Mouse (Mus musculus): ENCODE measurements around the gene Hoxd4.

Hoxd4 gene

DNA sequence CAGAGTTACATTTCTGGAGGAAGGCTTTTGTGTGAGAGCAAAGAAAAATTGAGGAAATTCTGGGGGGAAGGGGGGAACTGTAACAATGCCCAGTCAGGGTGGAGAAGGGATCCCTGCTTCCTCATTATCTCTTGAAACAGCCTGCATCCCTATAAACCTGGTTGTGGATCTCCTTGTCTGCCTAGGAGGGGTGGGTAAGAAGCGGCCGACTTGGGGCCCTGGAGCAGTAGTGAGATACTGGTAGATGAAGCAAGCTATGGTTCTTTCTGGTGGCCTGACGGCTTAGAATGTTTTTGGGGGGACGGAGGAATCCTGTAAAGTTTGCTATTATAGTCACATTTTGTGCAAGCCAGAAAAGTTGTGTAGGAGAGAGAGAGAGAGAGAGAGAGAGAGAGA, 18.3 kb upstream of the Hoxd4 start:
- no peak for DNase-seq

- DNase-seq = peak; percentile 79
Observed at GRCm38 (mm10) chr2:74694066-74694465, 17.7 kb upstream of the Hoxd4 start.

DNA sequence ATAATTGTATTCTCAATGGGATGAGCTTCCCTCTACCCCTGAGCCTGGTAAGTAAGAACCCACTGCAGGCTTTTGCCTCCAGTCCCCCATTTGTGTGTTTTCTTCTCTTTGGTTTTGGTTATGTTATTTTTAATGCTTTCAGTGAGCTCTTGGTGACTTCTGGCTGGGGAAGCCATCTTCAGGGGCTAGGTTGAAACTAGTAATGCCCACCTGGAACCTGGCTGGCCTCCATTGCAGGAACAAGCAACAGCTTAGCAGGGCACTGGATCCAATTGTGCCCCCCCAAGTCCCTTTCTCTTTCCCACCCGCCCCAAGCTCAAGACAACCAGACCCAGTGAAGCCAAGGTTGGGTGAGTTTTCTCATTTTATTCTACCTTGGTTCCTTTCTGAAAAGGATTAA, 16.3 kb upstream of the Hoxd4 start:
- no peak for DNase-seq

DNA sequence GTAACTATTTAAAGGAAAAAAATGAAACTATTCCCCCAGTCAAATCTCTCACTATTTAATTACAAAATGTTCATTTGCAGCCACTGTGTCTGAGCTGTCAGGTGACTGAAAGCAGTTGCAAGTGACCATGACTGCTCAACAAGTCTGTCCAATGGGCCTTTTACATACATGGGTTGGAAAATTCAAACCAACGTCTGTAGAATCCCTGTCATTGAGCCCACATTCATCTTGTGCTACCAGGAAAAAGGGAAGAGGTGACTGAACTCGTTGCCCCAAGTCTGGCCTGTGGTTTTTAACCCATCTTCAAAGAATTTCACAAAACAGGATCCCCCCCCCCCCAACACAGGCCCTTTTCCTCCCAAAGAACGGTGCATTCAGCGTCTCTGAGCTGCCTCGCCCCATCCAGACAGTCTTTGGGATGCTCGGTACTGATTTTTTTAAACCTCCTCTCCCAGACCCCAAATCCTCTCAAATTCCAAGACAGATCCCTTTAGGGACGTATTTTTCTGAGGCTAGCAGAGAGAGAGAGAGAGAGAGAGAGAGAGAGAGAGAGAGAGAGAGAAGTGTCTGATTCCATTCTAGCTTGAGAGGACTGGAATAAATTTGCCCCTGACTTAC, 15.8 kb upstream of the Hoxd4 start:
- DNase-seq = no peak

DNA sequence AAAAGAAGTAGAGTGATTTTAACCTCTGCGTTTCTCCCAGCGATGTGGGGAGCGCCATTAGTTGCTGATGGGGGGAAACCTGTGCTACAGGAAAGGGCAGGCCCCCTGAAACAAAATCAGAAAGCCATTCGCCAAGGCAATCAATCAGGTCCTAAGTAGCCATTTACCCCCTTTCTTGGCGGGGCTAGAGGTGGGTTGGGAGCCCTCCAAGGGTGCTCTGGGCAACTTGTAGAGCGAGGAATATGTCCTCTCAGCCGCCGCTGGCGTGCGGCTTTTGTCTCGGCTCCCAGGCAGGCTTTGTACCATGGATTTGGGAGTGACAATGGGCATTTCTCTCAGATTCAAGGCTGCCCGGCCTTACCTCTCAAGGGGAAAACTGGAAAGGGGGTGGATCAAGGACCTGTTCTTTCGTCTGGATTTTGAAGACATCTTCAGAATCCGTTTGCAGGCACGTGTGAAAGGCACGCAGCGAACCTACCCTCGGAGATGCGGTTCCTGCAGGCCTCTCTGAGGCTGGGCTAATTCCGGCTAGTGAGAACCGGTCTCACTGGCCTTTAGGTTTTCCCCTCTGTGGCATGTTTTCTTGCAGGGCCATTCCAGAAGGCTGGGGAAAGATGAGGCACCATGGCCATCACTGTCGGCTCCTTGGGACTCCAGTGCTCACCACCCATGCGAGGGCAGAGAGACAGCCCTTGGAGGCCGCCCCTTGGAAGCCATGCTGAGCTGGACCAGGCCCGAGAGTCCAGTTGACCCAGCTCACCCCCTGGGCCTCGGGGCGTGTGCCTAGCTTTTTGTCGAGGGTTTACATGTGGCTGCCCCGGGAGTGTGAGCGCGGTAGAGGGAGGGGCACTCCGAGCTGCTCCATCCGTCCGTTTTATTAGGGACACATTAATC, 15.0 kb upstream of the Hoxd4 start:
- DNase-seq = peak; percentile 64

- peak; percentile 86 for DNase-seq
Observed at GRCm38 (mm10) chr2:74697567-74698121, 14.1 kb upstream of the Hoxd4 start, which contains the start of gene Hoxd9. TSS of gene Hoxd9 (plus strand) at chr2:74697727.

GRCm38 (mm10) chr2:74698201-74699052, 13.3 kb upstream of the Hoxd4 start:
- DNase-seq = peak; percentile 66

- DNase-seq = peak; percentile 57
Observed at GRCm38 (mm10) chr2:74699053-74699430, 12.7 kb upstream of the Hoxd4 start.

DNA sequence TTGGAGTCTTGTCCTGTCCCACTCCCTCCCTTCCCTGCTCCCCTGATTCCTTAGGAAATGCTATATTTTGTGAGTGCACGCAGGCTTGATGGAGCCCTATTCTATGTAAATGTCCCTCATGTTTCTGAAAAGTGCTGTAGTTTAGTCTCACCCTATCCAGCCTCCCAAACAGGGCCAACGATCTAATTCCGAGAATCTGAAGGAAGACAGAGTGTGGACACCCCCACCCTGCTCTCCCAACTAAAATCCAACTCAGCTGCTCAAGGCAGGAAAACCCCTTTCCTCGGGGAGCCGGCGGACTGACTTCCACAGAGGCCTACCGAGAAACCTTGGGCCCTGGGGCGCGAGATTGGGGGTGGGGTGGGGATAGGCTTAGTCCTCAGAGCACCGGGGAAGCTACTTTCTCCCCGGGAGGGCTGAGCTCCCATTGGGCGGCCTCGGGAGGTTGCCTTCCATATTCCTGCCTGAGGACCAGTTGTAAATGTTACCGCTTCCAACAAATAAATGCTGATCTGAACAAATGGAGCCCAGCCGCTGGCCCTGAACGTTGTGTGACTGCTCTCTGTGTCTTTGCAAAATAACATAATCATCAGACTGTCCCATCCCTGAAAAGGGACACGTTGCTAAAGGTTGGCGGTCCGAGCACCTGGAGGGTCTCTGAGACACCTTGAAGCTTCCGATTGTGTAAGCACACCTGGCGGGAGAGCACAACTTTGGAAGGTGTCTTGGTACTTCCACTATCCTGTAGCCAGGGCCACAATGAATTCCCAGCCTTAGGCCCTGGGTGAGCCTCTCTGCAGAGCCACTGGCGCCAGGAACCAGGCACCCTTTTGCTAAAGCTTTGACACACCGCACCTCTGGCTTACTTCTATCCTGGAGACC, 11.8 kb upstream of the Hoxd4 start:
- peak; percentile 53 for DNase-seq

GRCm38 (mm10) chr2:74700546-74701112, 11.1 kb upstream of the Hoxd4 start:
- peak; percentile 69 for DNase-seq

GRCm38 (mm10) chr2:74701949-74702819, 9.5 kb upstream of the Hoxd4 start:
- peak; percentile 90 for DNase-seq

GRCm38 (mm10) chr2:74702820-74703219, 8.9 kb upstream of the Hoxd4 start:
- DNase-seq = no peak

DNA sequence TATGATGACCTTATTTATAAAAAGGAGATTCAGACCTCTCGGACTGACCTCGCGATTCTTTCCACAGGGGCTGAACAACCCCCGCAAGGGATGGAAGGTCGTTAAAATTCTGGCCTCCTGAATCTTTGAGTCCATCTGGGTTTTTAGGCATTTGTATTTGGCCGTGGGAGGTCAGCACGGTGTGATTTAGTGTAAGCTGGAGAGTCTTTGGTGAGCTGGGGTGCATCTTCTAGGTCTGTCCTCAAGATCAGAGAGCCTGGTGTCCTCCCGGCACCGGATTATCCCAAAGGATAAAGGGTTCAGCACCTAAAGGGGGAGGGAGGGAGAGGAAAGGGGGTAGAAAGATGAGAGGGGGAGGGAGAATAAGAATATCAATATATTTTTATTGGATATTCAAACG, 8.4 kb upstream of the Hoxd4 start:
- no peak for DNase-seq

DNA sequence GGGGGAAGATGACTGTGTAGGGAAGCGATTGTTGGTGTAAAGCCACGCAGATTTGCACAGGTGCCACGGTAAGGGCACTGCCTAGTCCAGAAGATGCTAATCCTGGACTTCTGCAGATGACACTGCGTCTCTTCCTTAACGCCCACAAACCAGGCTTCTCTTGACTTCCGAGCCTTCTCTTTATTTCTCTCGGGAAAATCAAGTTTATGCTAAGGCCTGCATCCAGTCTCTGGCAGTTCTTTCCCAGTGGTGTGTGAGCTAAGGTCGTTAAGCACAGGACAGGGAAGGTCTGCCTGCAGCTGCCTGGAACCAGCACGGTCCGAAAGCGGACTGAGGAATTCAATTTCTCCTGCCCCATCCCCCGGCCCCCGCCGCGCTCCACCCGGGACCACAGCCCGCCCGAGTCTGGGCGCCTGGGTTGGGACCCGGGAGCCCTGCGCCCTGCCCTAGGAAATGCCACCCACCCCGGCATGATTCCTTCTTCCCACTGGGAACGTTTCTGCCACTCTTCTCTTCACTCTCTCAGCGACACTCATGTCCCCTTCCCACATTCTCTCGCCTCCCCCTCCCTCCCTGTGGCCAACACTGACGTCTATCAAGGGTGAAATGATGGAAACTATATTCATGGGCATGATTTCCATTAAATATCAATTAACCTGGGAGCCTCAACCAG, 7.9 kb upstream of the Hoxd4 start:
- peak; percentile 83 for DNase-seq

- peak; percentile 89 for DNase-seq
Observed at GRCm38 (mm10) chr2:74704393-74704998, 7.2 kb upstream of the Hoxd4 start, which contains the start of gene Hoxd8. TSS of gene Hoxd8 (plus strand) at chr2:74704615.

DNA sequence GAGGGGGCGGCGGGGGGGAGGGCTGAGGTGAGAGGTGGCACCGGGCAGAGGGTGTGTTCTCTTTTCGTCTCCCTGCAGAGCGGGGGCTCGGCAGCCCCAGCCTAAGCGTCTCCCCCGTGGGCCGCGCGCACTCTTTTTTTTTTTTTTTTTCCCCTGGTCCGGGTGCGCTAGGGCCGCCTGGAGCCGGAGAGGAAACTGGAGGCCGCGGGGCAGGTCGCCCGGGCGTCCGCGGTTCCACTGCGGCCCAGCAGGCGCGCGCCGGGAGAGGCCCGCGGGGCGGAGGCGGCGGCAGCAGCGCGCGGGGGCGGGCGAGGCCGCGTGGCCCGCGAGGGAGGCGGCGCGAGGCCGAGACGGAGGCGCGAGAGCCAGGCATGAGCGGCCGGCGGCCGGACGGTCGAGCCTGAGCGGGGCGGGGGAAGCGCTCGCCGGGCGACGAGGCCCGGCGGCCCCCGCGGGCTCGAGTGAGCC, 6.7 kb upstream of the Hoxd4 start:
- DNase-seq = peak; percentile 65

GRCm38 (mm10) chr2:74705467-74706089, 6.2 kb upstream of the Hoxd4 start:
- peak; percentile 75 for DNase-seq

DNA sequence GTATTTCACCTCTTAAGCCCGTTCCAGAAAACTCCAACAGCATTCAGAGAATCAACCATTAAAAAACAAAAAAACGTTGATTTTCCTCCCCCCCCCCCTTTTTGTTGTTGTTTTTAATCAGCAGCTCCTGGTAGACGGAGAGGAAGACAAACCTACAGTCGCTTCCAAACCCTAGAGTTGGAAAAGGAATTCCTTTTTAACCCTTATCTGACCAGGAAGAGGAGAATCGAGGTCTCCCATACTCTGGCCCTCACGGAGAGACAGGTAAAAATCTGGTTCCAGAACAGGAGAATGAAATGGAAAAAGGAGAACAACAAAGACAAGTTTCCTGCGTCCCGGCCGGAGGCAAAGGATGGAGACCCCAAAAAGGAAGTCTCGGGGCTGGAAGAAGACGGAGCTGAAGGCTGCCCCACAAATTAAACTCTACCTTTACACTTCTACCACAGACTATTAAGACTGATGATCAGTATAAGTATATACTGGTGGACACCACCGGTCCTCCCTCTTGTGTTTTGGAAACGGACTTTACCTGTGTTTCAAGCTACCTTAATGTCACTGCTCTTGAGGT, 5.3 kb upstream of the Hoxd4 start:
- DNase-seq = peak; percentile 18

All from kidney, adult 18-20 months (tissue).